Mouse (Mus musculus) ES-E14 (cell line): Measurements from ENCODE around the gene Gcdh.

Experiments used
- CHD2 ChIP-seq: IDR thresholded peaks from 2 replicates; pipeline ENCODE4 v1.6.1; 2014; ENCODE audit warnings: mild to moderate bottlenecking, low read depth, low read length, inconsistent platforms
- HCFC1 ChIP-seq: IDR thresholded peaks from 2 replicates; pipeline ENCODE4 v1.6.1; 2012; ENCODE audit warnings: low read length, inconsistent platforms, borderline replicate concordance; ENCODE audit not compliant: insufficient read depth
- MAFK ChIP-seq: IDR thresholded peaks from 2 replicates; pipeline ENCODE4 v1.6.1; 2014; ENCODE audit warnings: mild to moderate bottlenecking, low read depth, low read length, inconsistent platforms; ENCODE audit not compliant: insufficient read depth
- ZC3H11A ChIP-seq: IDR thresholded peaks from 2 replicates; pipeline ENCODE4 v1.6.1; 2012; ENCODE audit warnings: low read depth, mild to moderate bottlenecking, inconsistent platforms, low read length, borderline replicate concordance
- ZNF384 ChIP-seq: IDR thresholded peaks from 2 replicates; pipeline ENCODE4 v1.6.1; 2012; ENCODE audit warnings: low read depth, low read length, inconsistent platforms

DNA sequence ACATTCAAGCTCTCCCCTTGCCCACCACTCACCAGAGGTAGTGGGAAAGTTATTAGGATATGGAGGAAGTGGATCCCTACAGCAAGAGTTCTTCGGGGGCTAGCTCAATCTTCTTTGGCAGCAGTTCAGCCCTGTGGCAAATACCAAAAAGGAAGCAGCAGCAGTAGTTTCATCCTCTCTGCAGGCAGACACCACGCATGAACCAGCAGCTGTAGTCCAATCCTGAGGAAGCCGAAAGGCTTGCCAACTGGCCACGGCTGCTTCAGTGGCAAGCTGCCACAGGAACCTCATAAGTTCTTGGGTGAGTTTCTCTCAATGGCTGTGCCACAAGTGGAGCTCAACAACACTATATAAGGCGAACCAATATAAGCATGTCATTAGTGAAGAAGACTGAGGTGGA, 2.2 kb upstream of the Gcdh start:
- TF ChIP-seq HCFC1 (no peak), MAFK (no peak), ZNF384 (no peak), ZC3H11A (no peak), CHD2 (no peak)
